Mouse (Mus musculus): ENCODE measurements around the gene Kntc1.
"Not testable (repeated sequence)": the region's sequence is repeated elsewhere in the genome, so short reads cannot be mapped to it uniquely, and the experiment has no call there.

The Kntc1 gene

GRCm38 (mm10) chr5:123749065-123750064 lies at the start of gene Kntc1, which contains the start of gene Rsrc2:
TSS of gene Kntc1 (plus strand) at chr5:123749716.
TSS of gene Rsrc2 (minus strand) at chr5:123749414.
- DNase-seq, result peak; percentile 100

GRCm38 (mm10) chr5:123700625-123701024 lies 48.9 kb upstream of the Kntc1 start:
- no peak for DNase-seq

GRCm38 (mm10) chr5:123708598-123708997 lies 40.9 kb upstream of the Kntc1 start:
- DNase-seq, result no peak

- DNase-seq, result no peak
Observed at GRCm38 (mm10) chr5:123709571-123709970, 39.9 kb upstream of the Kntc1 start.

GRCm38 (mm10) chr5:123713782-123714181 lies 35.7 kb upstream of the Kntc1 start:
- DNase-seq, result no peak

- DNase-seq, result no peak
Observed at GRCm38 (mm10) chr5:123714622-123715021, 34.9 kb upstream of the Kntc1 start.

GRCm38 (mm10) chr5:123720328-123721311 lies 28.9 kb upstream of the Kntc1 start, which contains the start of gene Zcchc8:
TSS of gene Zcchc8 (minus strand) at chr5:123721100.
- peak; percentile 99 for DNase-seq

- not testable (repeated sequence) for DNase-seq
Observed at GRCm38 (mm10) chr5:123723816-123724215, 25.7 kb upstream of the Kntc1 start.

- no peak for DNase-seq
Observed at GRCm38 (mm10) chr5:123730981-123731380, 18.5 kb upstream of the Kntc1 start.

GRCm38 (mm10) chr5:123744358-123744757 lies 5.2 kb upstream of the Kntc1 start:
- DNase-seq, result no peak

GRCm38 (mm10) chr5:123746253-123746652 lies 3.3 kb upstream of the Kntc1 start:
- no peak for DNase-seq

- DNase-seq, result peak; percentile 36
Observed at GRCm38 (mm10) chr5:123747604-123748003, 1.9 kb upstream of the Kntc1 start.

- DNase-seq, result peak; percentile 9
Observed at GRCm38 (mm10) chr5:123748339-123749064, 1.0 kb upstream of the Kntc1 start.

- no peak for DNase-seq
Observed at GRCm38 (mm10) chr5:123765506-123765905, 16.0 kb downstream of the Kntc1 start.

GRCm38 (mm10) chr5:123766455-123766854 lies 16.9 kb downstream of the Kntc1 start:
- not testable (repeated sequence) for DNase-seq

GRCm38 (mm10) chr5:123773441-123773840 lies 23.9 kb downstream of the Kntc1 start:
- no peak for DNase-seq

GRCm38 (mm10) chr5:123780716-123781115 lies 31.2 kb downstream of the Kntc1 start:
- no peak for DNase-seq

- DNase-seq, result no peak
Observed at GRCm38 (mm10) chr5:123781864-123782263, 32.3 kb downstream of the Kntc1 start.

- DNase-seq, result peak; percentile 2
Observed at GRCm38 (mm10) chr5:123788976-123789375, 39.5 kb downstream of the Kntc1 start.

- DNase-seq, result no peak
Observed at GRCm38 (mm10) chr5:123793081-123793480, 43.6 kb downstream of the Kntc1 start.

GRCm38 (mm10) chr5:123806334-123806733 lies 56.8 kb downstream of the Kntc1 start:
- DNase-seq, result no peak

GRCm38 (mm10) chr5:123808541-123808940 lies 59.0 kb downstream of the Kntc1 start:
- no peak for DNase-seq

All from retina, postnatal 1 day (tissue).